Mouse (Mus musculus) myocyte (in vitro differentiated cells): ENCODE measurements at regions not wholly inside any gene's neighbourhood (a gene's known extent, or its start where the extent isn't known, plus 50 kb on each side); places are given as distances from the start of the nearest gene placed in this dataset.

Source experiments
- H3K27me3 ChIP-seq: one replicate; pipeline ENCODE4 v1.6.1; 2011; ENCODE audit not compliant: control insufficient read depth, insufficient read depth, insufficient read length
- H3K36me3 ChIP-seq: one replicate; pipeline ENCODE4 v1.6.1; 2011; ENCODE audit not compliant: control insufficient read depth, insufficient read depth
- H3K4me2 ChIP-seq: one replicate; pipeline ENCODE4 v1.6.1; 2011; ENCODE audit warnings: low read depth, control low read depth
- H3K4me3 ChIP-seq: one replicate; pipeline ENCODE4 v1.5.1; 2011; ENCODE audit warnings: mild to moderate bottlenecking, control low read depth, moderate library complexity
- H3K79me2 ChIP-seq: one replicate; pipeline ENCODE4 v1.6.1; 2011; ENCODE audit not compliant: control insufficient read depth, insufficient read depth
- H3ac ChIP-seq: one replicate; pipeline ENCODE4 v1.6.1; 2011; ENCODE audit not compliant: control insufficient read depth, insufficient read length
- CEBPB ChIP-seq: IDR thresholded peaks from 2 replicates; pipeline ENCODE4 v1.6.1; 2011; ENCODE audit warnings: mild to moderate bottlenecking, moderate library complexity; ENCODE audit not compliant: poor library complexity, insufficient read depth, severe bottlenecking
- E2F4 ChIP-seq: IDR thresholded peaks from one replicate; pipeline ENCODE4 v1.6.1; 2011; ENCODE audit warnings: mild to moderate bottlenecking, control low read depth, moderate library complexity; ENCODE audit not compliant: insufficient read depth
- MAX ChIP-seq: IDR thresholded peaks from one replicate; pipeline ENCODE4 v1.6.1; 2011; ENCODE audit warnings: low read depth, mild to moderate bottlenecking, control low read depth
- MYOD1 ChIP-seq, 3 experiments: IDR thresholded peaks; one replicate each; pipeline ENCODE4 v1.6.1; 2011; ENCODE audit warnings: control low read depth in 2 of 3, low read depth in 2 of 3, mild to moderate bottlenecking in 2 of 3, moderate library complexity in 1 of 3; ENCODE audit not compliant: insufficient read length in 2 of 3, control insufficient read depth in 1 of 3
- MYOG ChIP-seq, 3 experiments: IDR thresholded peaks; one replicate each; pipeline ENCODE4 v1.6.1; 2011; ENCODE audit warnings: control low read depth in 2 of 3, low read depth in 2 of 3, mild to moderate bottlenecking in 2 of 3; ENCODE audit not compliant: insufficient read length in 2 of 3, control insufficient read depth in 1 of 3, insufficient read depth in 1 of 3
- POLR2A ChIP-seq: IDR thresholded peaks from one replicate; pipeline ENCODE4 v1.6.1; 2011; ENCODE audit warnings: low read depth, mild to moderate bottlenecking, control low read depth, moderate library complexity; ENCODE audit not compliant: insufficient read length
- POLR2AphosphoS2 ChIP-seq: IDR thresholded peaks from one replicate; pipeline ENCODE4 v1.6.1; 2011; ENCODE audit warnings: low read depth, control low read depth; ENCODE audit not compliant: insufficient read length
- REST ChIP-seq: IDR thresholded peaks from one replicate; pipeline ENCODE4 v1.6.1; 2011; ENCODE audit warnings: mild to moderate bottlenecking, control low read depth, moderate library complexity; ENCODE audit not compliant: insufficient read depth, insufficient read length
- SRF ChIP-seq: IDR thresholded peaks from one replicate; pipeline ENCODE4 v1.6.1; 2011; ENCODE audit warnings: low read depth; ENCODE audit not compliant: control insufficient read depth, insufficient read length
- TCF12 ChIP-seq: IDR thresholded peaks from one replicate; pipeline ENCODE4 v1.6.1; 2011; ENCODE audit warnings: mild to moderate bottlenecking, control low read depth; ENCODE audit not compliant: poor library complexity, insufficient read depth, severe bottlenecking
- TCF3 ChIP-seq: IDR thresholded peaks from one replicate; pipeline ENCODE4 v1.6.1; 2011; ENCODE audit warnings: low read depth, control low read depth; ENCODE audit not compliant: insufficient read length
- USF1 ChIP-seq: IDR thresholded peaks from one replicate; pipeline ENCODE4 v1.6.1; 2011; ENCODE audit warnings: low read depth, mild to moderate bottlenecking, control low read depth, moderate library complexity

- Histone ChIP-seq H3K79me2 (no peaks in the 10 kb centered on the region), H3K4me3 (no peak overlapping the region), H3K27me3 (no peaks in the 10 kb centered on the region), H3K4me2 (no peak overlapping the region), H3K36me3 (no peaks in the 10 kb centered on the region), H3ac (no peak overlapping the region)
- TF ChIP-seq MYOG (IDR thresholded peaks at IDR 0.05; ENCODE audit: control insufficient read depth in 1 of 3, insufficient read depth in 1 of 3, insufficient read length in 2 of 3, low read depth in 2 of 3): no peak
Observed at GRCm38 (mm10) chr10:126690914-126691673, 210.1 kb downstream of the Atp23 start.

GRCm38 (mm10) chr10:126680275-126681184 lies 220.6 kb downstream of the Atp23 start:
- Histone ChIP-seq H3ac (no peak overlapping the region), H3K4me3 (no peak overlapping the region), H3K4me2 (no peak overlapping the region), H3K36me3 (no peaks in the 10 kb centered on the region), H3K27me3 (no peaks in the 10 kb centered on the region), H3K79me2 (no peaks in the 10 kb centered on the region)
- TF ChIP-seq POLR2AphosphoS2 (no peak), CEBPB (no peak), E2F4 (no peak), MYOD1 (IDR thresholded peaks at IDR 0.05; ENCODE audit: control insufficient read depth in 1 of 3, insufficient read length in 2 of 3, low read depth in 2 of 3) (no peak), TCF3 (no peak), USF1 (no peak), SRF (no peak), POLR2A (no peak), REST (no peak), TCF12 (no peak)

- no peak for TF ChIP-seq CEBPB
- no peak for TF ChIP-seq TCF12
- TF ChIP-seq POLR2A: no peak
- no peak for TF ChIP-seq MYOD1 (IDR thresholded peaks at IDR 0.05; ENCODE audit: control insufficient read depth in 1 of 3, insufficient read length in 2 of 3, low read depth in 2 of 3)
- no peak for TF ChIP-seq MAX
- TF ChIP-seq MYOG (IDR thresholded peaks at IDR 0.05; ENCODE audit: control insufficient read depth in 1 of 3, insufficient read depth in 1 of 3, insufficient read length in 2 of 3, low read depth in 2 of 3): no peak
- no peak for TF ChIP-seq REST
- TF ChIP-seq SRF: no peak
- TF ChIP-seq POLR2AphosphoS2: no peak
- no peak for TF ChIP-seq E2F4
- no peak for TF ChIP-seq USF1
- no peak for TF ChIP-seq TCF3
- H3K4me2 ChIP-seq: no peak overlapping the region
- H3K79me2 ChIP-seq: no peaks in the 10 kb centered on the region
- H3ac ChIP-seq: no peak overlapping the region
- H3K36me3 ChIP-seq: no peaks in the 10 kb centered on the region
- no peaks in the 10 kb centered on the region for H3K27me3 ChIP-seq
- H3K4me3 ChIP-seq: no peak overlapping the region
Observed at GRCm38 (mm10) chr10:126679224-126680120, 221.7 kb downstream of the Atp23 start.

- H3K36me3 ChIP-seq: no peaks in the 10 kb centered on the region
- no peak overlapping the region for H3K4me2 ChIP-seq
- H3K27me3 ChIP-seq: no peaks in the 10 kb centered on the region
- TF ChIP-seq TCF3: no peak
- TF ChIP-seq MYOG (IDR thresholded peaks at IDR 0.05; ENCODE audit: control insufficient read depth in 1 of 3, insufficient read depth in 1 of 3, insufficient read length in 2 of 3, low read depth in 2 of 3): no peak
- no peak overlapping the region for H3K4me3 ChIP-seq
- no peak overlapping the region for H3ac ChIP-seq
- H3K79me2 ChIP-seq: no peaks in the 10 kb centered on the region
Observed at GRCm38 (mm10) chr10:126673437-126673836, 227.7 kb downstream of the Atp23 start.
